Mouse (Mus musculus) neural tube, embryonic 13.5 days (tissue): ENCODE data around the gene Utp14b. TPM values are rescaled to one million over a fixed set of nuclear protein-coding genes. Genes with fewer than 3 reads are reported as not detected.
A peak's percentile ranks its signal among the peaks of the same experiment; 100 is the strongest.

Experiments used
- ATAC-seq: fragments of 200-750 bp; cut with Nextera tagmentation; 2 replicates; pipeline ENCODE4 v1.8.0; 2017; ENCODE audit warnings: low read depth, mild to moderate bottlenecking, moderate TSS enrichment, moderate library complexity
- H3K27ac ChIP-seq: fragments of 300-500 bp; sonication (generic); replicated peaks from 2 replicates; pipeline ENCODE4 v1.5.1; 2015; ENCODE audit warnings: moderate library complexity, mild to moderate bottlenecking, inconsistent platforms
- H3K27me3 ChIP-seq: fragments of 300-500 bp; sonication (generic); 2 replicates; pipeline ENCODE4 v1.6.1; 2015; ENCODE audit warnings: mild to moderate bottlenecking, inconsistent platforms
- H3K36me3 ChIP-seq: fragments of 300-500 bp; sonication (generic); 2 replicates; pipeline ENCODE4 v1.6.1; 2015; ENCODE audit warnings: mild to moderate bottlenecking, inconsistent platforms
- H3K4me1 ChIP-seq: fragments of 300-500 bp; sonication (generic); replicated peaks from 2 replicates; pipeline ENCODE4 v1.6.1; 2015; ENCODE audit warnings: inconsistent platforms
- H3K4me2 ChIP-seq: fragments of 300-500 bp; sonication (generic); 2 replicates; pipeline ENCODE4 v1.6.1; 2015; ENCODE audit warnings: inconsistent platforms, mild to moderate bottlenecking, moderate library complexity
- H3K4me3 ChIP-seq: fragments of 300-500 bp; sonication (generic); 2 replicates; pipeline ENCODE4 v1.5.1; 2015; ENCODE audit warnings: mild to moderate bottlenecking, inconsistent platforms
- H3K9ac ChIP-seq: fragments of 300-500 bp; sonication (generic); 2 replicates; pipeline ENCODE4 v1.6.1; 2015; ENCODE audit warnings: moderate library complexity, mild to moderate bottlenecking, inconsistent platforms
- H3K9me3 ChIP-seq: fragments of 300-500 bp; sonication (generic); 2 replicates; pipeline ENCODE4 v1.6.1; 2016; ENCODE audit warnings: inconsistent platforms
- WGBS: fragments of 180-500 bp; shearing (Covaris S2); methylation state at CpG from one replicate; pipeline ENCODE4 v1.1.7; 2015; 5-methylcytosine and 5-hydroxymethylcytosine counted together
- polyA plus RNA-seq: library from polyadenylated mRNA; unstranded; fragments of >200 nt; fragmentation: Nextera tagmentation; extraction: Ambion mirVana; gene quantifications from 2 replicates; pipeline ENCODE4 v1.2.1, GENCODE M21; 2015

Gene Utp14b
- polyA plus RNA-seq = 2.0 and 2.2 TPM in 2 replicates

- WGBS = under 1% methylated on average over 81 of the region's 104 CpGs
- peak; percentile 100 for ATAC-seq
- peak within 1 kb of the TSS; percentile 69 for H3K4me2 ChIP-seq
These were observed at the start of gene Utp14b, which contains the start of gene Acsl3 for GRCm38 (mm10) chr1:78657671-78658440. Utp14b (plus strand) TSS chr1:78658038. Acsl3 (plus strand) TSS chr1:78657825.

GRCm38 (mm10) chr1:78609134-78609907 lies 48.5 kb upstream of the Utp14b start:
- ATAC-seq = no peak
- no peak overlapping the region for H3K27ac ChIP-seq
- no peaks in the 10 kb centered on the region for H3K9me3 ChIP-seq
- no peak overlapping the region for H3K9ac ChIP-seq
- no peaks in the 10 kb centered on the region for H3K36me3 ChIP-seq
- H3K4me1 ChIP-seq = peaks cover 7% of the 10 kb centered on the region; the same call in 1 of the 2 replicates
- no peak overlapping the region for H3K4me2 ChIP-seq
- no peaks in the 10 kb centered on the region for H3K27me3 ChIP-seq
- WGBS = 35% methylated on average over 12 of the region's 12 CpGs
- no peak overlapping the region for H3K4me3 ChIP-seq

More at GRCm38 (mm10) chr1:78657671-78658440, at the start of gene Utp14b, which contains the start of gene Acsl3:
- Histone ChIP-seq H3K9me3 (no peaks in the 10 kb centered on the region), H3K27me3 (no peaks in the 10 kb centered on the region), H3K36me3 (no peaks in the 10 kb centered on the region), H3K4me3 (peak within 1 kb of the TSS; percentile 91), H3K9ac (peak within 1 kb of the TSS; percentile 98), H3K27ac (peak within 1 kb of the TSS; percentile 99), H3K4me1 (peaks cover 36% of the 10 kb centered on the region)

GRCm38 (mm10) chr1:78611039-78611438 lies 46.8 kb upstream of the Utp14b start:
- no peaks in the 10 kb centered on the region for H3K27me3 ChIP-seq
- no peak overlapping the region for H3K27ac ChIP-seq
- H3K4me2 ChIP-seq = no peak overlapping the region
- peaks cover 7% of the 10 kb centered on the region; the same call in 1 of the 2 replicates for H3K4me1 ChIP-seq
- H3K9me3 ChIP-seq = no peaks in the 10 kb centered on the region
- no peak overlapping the region for H3K4me3 ChIP-seq
- WGBS = 76% methylated on average over 4 of the region's 4 CpGs
- H3K9ac ChIP-seq = no peak overlapping the region
- H3K36me3 ChIP-seq = no peaks in the 10 kb centered on the region
- no peak for ATAC-seq

- Histone ChIP-seq H3K4me3 (no peak overlapping the region), H3K27ac (no peak overlapping the region), H3K36me3 (no peaks in the 10 kb centered on the region), H3K4me1 (peaks cover 7% of the 10 kb centered on the region; the same call in 1 of the 2 replicates), H3K9me3 (no peaks in the 10 kb centered on the region; the same call in 1 of the 2 replicates), H3K27me3 (no peaks in the 10 kb centered on the region), H3K4me2 (no peak overlapping the region), H3K9ac (no peak overlapping the region)
- ATAC-seq = no peak
- 92% methylated on average over 1 of the region's 1 CpGs for WGBS
These were observed 44.9 kb upstream of the Utp14b start for GRCm38 (mm10) chr1:78612959-78613358.

- Histone ChIP-seq H3K4me2 (no peak overlapping the region), H3K9ac (no peak overlapping the region), H3K4me3 (no peak overlapping the region), H3K4me1 (no peaks in the 10 kb centered on the region), H3K27ac (no peak overlapping the region), H3K27me3 (no peaks in the 10 kb centered on the region), H3K36me3 (no peaks in the 10 kb centered on the region), H3K9me3 (no peaks in the 10 kb centered on the region)
- WGBS = 91% methylated on average over 2 of the region's 2 CpGs
- ATAC-seq = no peak
These were observed 33.5 kb upstream of the Utp14b start for GRCm38 (mm10) chr1:78624352-78624751.

- no peak overlapping the region for H3K9ac ChIP-seq
- H3K27me3 ChIP-seq = no peaks in the 10 kb centered on the region
- H3K36me3 ChIP-seq = no peaks in the 10 kb centered on the region
- no peak overlapping the region for H3K27ac ChIP-seq
- no peaks in the 10 kb centered on the region for H3K4me1 ChIP-seq
- no peak for ATAC-seq
- WGBS = 64% methylated on average over 3 of the region's 3 CpGs
- no peak overlapping the region for H3K4me2 ChIP-seq
- H3K4me3 ChIP-seq = no peak overlapping the region
- H3K9me3 ChIP-seq = no peaks in the 10 kb centered on the region
These were observed 23.4 kb upstream of the Utp14b start for GRCm38 (mm10) chr1:78634486-78634885.

- H3K36me3 ChIP-seq = no peaks in the 10 kb centered on the region
- H3K9me3 ChIP-seq = no peaks in the 10 kb centered on the region
- no peaks in the 10 kb centered on the region for H3K4me1 ChIP-seq
- no peak overlapping the region for H3K4me3 ChIP-seq
- H3K27me3 ChIP-seq = no peaks in the 10 kb centered on the region
- no peak overlapping the region for H3K9ac ChIP-seq
- H3K4me2 ChIP-seq = no peak overlapping the region
- no peak overlapping the region for H3K27ac ChIP-seq
- ATAC-seq = no peak
These were observed 17.0 kb upstream of the Utp14b start for GRCm38 (mm10) chr1:78640871-78641270.

- no peak overlapping the region for H3K27ac ChIP-seq
- no peaks in the 10 kb centered on the region for H3K4me1 ChIP-seq
- H3K9me3 ChIP-seq = no peaks in the 10 kb centered on the region
- H3K4me3 ChIP-seq = no peak overlapping the region
- H3K4me2 ChIP-seq = no peak overlapping the region
- ATAC-seq = no peak
- WGBS = 99% methylated on average over 3 of the region's 3 CpGs
- H3K9ac ChIP-seq = no peak overlapping the region
- H3K36me3 ChIP-seq = no peaks in the 10 kb centered on the region
- no peaks in the 10 kb centered on the region for H3K27me3 ChIP-seq
These were observed 16.0 kb upstream of the Utp14b start for GRCm38 (mm10) chr1:78641791-78642190.

GRCm38 (mm10) chr1:78642197-78642596 lies 15.6 kb upstream of the Utp14b start:
- no peak for ATAC-seq
- Histone ChIP-seq H3K4me3 (no peak overlapping the region), H3K4me1 (no peaks in the 10 kb centered on the region), H3K27me3 (no peaks in the 10 kb centered on the region), H3K9ac (no peak overlapping the region), H3K27ac (no peak overlapping the region), H3K36me3 (no peaks in the 10 kb centered on the region), H3K4me2 (no peak overlapping the region), H3K9me3 (no peaks in the 10 kb centered on the region)
- 90% methylated on average over 2 of the region's 2 CpGs for WGBS

GRCm38 (mm10) chr1:78647317-78647885 lies 10.4 kb upstream of the Utp14b start:
- H3K9ac ChIP-seq = no peak overlapping the region
- ATAC-seq = no peak
- H3K4me1 ChIP-seq = no peaks in the 10 kb centered on the region; the same call in 1 of the 2 replicates
- 47% methylated on average over 8 of the region's 8 CpGs for WGBS
- no peak overlapping the region for H3K4me2 ChIP-seq
- H3K4me3 ChIP-seq = no peak overlapping the region
- H3K9me3 ChIP-seq = no peaks in the 10 kb centered on the region
- H3K36me3 ChIP-seq = no peaks in the 10 kb centered on the region
- no peak overlapping the region for H3K27ac ChIP-seq
- no peaks in the 10 kb centered on the region for H3K27me3 ChIP-seq

- H3K4me1 ChIP-seq = no peaks in the 10 kb centered on the region; the same call in 1 of the 2 replicates
- H3K4me2 ChIP-seq = no peak overlapping the region
- H3K27ac ChIP-seq = no peak overlapping the region
- no peak overlapping the region for H3K4me3 ChIP-seq
- H3K36me3 ChIP-seq = no peaks in the 10 kb centered on the region
- H3K9me3 ChIP-seq = no peaks in the 10 kb centered on the region
- ATAC-seq = no peak
- WGBS = 54% methylated on average over 6 of the region's 6 CpGs
- no peaks in the 10 kb centered on the region for H3K27me3 ChIP-seq
- no peak overlapping the region for H3K9ac ChIP-seq
These were observed 8.4 kb upstream of the Utp14b start for GRCm38 (mm10) chr1:78649269-78650061.
